Mouse (Mus musculus): ENCODE measurements around the gene Chst14. TPM values are rescaled to one million over a fixed set of nuclear protein-coding genes. Genes with fewer than 3 reads are reported as not detected.

The Chst14 gene
- polyA plus RNA-seq, 1 experiment: 4.2 TPM

DNA sequence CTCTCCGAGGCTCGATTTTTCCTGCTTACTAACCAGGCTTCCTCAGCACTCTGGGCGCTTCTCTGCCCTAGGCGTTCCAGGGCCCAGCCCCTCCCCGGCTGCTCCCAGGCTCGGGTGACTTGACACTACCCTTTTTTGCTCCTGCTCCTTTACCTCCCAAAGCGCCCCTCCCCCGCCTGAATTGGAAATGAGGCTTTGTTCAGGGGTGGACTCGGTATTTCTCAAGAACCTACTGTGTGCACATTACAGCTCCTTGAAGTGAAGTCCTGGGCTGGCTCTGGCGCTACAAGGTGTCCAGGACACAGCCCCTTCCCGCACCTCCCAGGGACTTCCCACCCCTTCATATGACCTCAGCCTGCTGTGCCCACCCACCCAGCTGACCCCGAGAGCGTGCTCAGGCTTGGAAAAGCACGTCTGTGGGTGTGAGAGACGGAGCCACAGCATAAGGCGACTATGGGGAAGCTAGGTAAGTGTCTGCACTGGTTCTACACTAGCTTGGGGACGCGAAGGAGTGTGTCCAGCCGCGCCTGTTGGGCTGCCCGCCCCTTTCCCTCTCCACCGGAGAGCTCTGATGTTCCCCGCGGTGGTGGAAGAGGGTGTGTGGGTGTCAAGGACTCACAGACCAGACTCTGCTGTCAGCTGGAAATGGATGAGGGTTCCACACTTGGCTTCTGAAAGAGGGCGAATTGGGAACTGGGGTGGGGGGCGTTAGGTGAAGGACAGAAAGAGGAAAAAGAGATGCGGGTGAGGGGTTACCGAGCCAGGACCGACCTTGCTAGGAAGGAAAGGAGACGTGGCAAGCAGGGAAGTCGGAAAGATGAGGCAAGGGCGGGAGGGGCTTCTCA is 26.1 kb upstream of the Chst14 start, which contains the start of gene Bahd1:
Bahd1 (plus strand) TSS at position 397 of the 845 bp plus-strand sequence.
- peaks cover 2% of the 10 kb centered on the region for H3K4me1 ChIP-seq (ENCODE audit: control insufficient read depth, insufficient read depth, insufficient read length, low read length)
- H3K27ac ChIP-seq (replicated peaks; ENCODE audit: low read depth, low read length): no peak within 1 kb of the TSS
- H3K4me3 ChIP-seq (ENCODE audit: insufficient read depth, low read depth, low read length): peak within 1 kb of the TSS; percentile 50

DNA sequence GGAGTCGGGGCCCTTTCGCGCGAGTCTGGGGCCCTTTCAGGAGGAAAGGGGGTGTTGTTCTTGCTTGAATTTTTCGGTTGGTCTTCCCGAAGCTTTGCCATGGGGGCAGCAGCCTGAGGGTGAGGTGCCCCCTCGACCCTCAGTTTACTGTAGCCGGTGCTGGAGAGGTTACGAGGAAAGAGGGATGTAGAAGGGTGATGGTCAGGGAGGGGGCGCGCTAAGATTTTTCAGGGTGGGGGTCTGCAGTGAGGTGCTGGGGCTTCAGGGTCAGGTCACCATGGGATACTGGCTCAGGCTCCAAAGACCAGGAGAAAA is 25.5 kb upstream of the Chst14 start:
- Histone ChIP-seq H3K27ac (replicated peaks; ENCODE audit: low read depth, low read length) (no peak overlapping the region), H3K4me3 (ENCODE audit: insufficient read depth, low read depth, low read length) (peak overlapping the region; percentile 50), H3K4me1 (ENCODE audit: control insufficient read depth, insufficient read depth, insufficient read length, low read length) (peaks cover 2% of the 10 kb centered on the region)

DNA sequence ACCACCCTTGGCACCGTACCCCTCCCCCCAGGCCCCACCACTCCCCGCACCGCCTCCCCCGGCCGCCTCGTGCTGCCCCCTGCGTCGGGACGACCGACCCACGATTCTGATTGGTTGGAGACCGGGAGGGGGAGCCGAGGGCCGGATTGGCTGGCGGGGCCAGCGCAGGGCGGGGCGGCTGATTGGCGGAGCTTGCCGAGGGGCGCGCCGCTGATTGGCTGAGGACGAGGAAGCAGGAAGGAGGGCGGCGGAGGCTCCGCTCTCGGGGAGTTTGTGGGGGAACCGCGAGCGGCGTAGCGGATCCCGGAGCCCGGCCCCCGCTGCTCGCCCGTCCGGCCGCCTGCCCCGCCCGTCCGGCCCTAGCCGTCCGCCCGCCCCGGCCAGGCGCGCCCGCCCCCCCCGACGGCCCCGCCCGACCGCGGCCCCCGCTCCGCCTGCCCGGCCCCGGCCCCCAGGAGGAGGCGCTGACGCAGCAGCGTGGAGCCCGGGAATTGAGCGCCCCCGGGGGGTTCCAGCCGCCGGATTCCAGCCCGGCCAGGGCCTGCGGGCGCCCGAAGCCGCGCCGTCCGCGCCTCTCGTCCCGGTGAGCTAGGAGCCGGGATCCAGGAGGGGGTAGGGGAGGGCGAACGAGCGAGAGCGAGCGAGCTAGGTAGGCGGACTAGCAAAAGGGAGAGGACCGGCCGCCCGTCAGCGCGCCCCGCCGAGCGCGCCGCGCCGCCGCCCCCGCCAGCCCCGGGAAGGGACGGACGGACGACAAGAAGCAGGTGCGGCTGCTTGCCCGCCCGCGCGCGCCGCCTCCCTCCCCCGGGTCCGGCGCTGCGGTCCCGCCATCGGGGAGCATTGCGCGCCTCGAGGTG is 24.9 kb upstream of the Chst14 start:
- Histone ChIP-seq H3K4me3 (ENCODE audit: insufficient read depth, low read depth, low read length) (peak overlapping the region; percentile 98), H3K4me1 (ENCODE audit: control insufficient read depth, insufficient read depth, insufficient read length, low read length) (peaks cover 4% of the 10 kb centered on the region), H3K27ac (replicated peaks; ENCODE audit: low read depth, low read length) (peak overlapping the region; percentile 57)

DNA sequence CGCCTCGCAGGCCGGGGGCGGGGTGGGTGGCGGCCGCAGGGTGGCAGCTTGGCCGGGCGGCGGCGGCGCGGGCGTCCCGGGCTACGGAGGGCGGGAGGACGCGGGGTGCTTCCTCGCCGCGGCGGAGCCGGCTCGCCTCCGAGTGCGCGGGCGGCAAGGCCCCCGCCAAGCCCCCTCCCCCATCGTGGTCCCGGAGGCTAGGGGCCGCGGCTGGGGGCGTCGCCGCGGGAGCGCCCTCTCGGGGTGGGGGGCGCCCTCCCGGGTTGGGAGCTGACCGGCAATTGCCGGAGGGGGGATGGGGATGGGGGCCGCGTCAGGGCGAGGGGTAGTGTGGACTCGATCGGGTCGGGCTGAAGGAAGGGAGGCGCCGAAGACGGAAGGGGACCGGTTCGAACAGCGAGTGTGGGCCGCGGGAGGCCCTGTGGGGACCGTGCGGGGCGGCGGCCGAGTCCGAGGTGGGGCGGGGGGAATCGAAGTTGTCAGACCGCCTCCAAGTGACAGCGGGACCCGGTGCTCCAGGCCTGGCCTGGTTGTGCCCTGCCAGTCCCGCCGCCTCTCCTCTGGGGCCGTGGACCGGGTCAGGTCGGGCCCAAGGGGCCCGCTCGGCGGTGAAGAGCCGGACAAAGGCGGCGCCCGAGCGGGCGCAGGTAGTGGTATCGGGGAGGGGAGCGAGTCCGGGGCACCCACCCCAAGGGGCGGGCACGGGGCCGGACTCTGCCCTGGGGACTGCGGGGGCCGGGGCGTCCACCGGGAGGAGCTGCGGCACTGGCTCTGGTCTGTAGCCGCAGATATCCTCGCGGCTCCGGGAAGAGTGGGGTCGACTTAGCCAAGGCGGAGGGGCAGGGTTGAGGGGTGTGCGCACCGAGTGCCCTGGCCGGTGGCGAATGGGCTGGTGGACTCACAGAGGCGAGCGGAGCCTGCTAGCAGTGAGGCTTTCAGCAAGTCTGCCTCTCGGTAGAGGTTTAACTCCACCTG is 24.0 kb upstream of the Chst14 start:
- peaks cover 4% of the 10 kb centered on the region for H3K4me1 ChIP-seq (ENCODE audit: control insufficient read depth, insufficient read depth, insufficient read length, low read length)
- H3K27ac ChIP-seq (replicated peaks; ENCODE audit: low read depth, low read length): no peak overlapping the region
- peak overlapping the region; percentile 98 for H3K4me3 ChIP-seq (ENCODE audit: insufficient read depth, low read depth, low read length)

DNA sequence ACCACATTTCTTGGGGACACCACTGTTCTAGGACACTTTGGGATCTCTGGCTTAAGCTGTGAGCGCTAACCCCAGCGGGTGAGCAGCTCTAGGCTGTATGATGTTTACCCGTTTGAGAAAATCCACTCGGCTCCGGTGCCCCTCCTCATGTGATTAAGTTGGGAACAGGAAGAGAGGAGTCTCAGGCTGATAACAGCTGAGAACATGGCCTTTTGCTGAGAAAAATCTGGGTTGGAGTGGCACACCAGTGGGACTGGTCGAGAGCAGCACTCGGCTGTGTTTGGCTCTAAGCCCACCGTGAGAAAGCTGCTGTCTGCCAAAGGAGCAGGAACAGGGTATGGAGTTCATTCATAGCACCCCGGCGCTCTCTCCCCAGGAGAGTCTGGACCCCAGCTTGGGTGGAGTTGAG is 23.0 kb upstream of the Chst14 start:
- Histone ChIP-seq H3K27ac (replicated peaks; ENCODE audit: low read depth, low read length) (no peak overlapping the region), H3K4me3 (ENCODE audit: insufficient read depth, low read depth, low read length) (peak overlapping the region; percentile 98), H3K4me1 (ENCODE audit: control insufficient read depth, insufficient read depth, insufficient read length, low read length) (peaks cover 4% of the 10 kb centered on the region)

DNA sequence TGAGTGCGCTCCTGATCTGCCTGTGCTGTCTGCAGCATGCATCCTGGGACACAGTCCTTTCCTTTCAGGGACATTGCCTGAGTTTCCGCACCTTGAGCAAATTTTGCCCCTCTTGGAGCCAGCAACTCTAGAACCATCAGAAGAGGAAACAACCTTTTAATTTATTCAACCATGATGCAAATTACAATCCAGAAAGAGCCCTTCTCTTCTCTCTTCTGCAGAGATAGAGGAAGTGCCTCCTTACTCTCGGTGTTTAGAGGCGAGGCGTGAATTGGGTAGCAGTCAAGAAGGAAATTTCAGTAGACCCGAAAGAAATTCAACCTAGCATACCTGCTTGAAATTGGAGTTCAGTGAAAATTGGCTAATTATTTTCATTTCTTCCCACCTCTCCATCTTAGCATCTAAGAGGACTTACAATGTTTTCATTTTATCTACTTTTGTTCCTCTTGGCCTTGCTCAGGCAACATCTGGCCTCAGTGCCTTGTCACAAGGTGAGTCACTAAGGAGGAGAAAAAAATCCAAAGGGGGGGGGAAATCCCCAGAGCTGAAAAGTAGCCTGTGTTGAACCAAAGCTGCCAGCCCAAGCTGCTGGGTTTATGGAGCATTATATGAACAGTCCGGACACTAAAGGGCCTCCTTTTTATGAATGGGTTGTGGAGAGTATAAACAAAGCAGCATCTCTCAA is 20.7 kb upstream of the Chst14 start:
- H3K27ac ChIP-seq (replicated peaks; ENCODE audit: low read depth, low read length): no peak overlapping the region

DNA sequence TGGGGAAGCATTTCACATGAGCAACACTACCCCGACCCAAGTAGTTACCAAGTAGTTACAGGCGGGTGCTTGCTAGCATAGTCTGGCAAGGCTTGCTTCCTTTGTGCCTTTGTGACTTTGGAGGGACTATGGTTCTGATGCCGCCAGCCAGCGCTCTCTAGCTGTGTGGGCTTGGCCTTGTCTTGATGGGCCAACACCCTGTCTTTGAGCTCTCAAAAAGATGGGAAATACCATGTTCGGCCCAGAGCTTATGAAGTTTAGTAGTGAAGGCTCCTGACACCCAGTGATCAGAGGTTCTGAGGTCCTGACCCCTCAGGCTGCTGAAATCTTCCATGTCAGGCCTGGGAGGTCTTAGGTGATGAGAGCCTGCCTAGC is 20.2 kb upstream of the Chst14 start:
- Histone ChIP-seq H3K4me1 (ENCODE audit: control insufficient read depth, insufficient read depth, insufficient read length, low read length) (peaks cover 4% of the 10 kb centered on the region), H3K27ac (replicated peaks; ENCODE audit: low read depth, low read length) (no peak overlapping the region), H3K4me3 (ENCODE audit: insufficient read depth, low read depth, low read length) (no peak overlapping the region)

More for the DNA sequence above, 20.7 kb upstream of the Chst14 start:
- Histone ChIP-seq H3K4me1 (ENCODE audit: control insufficient read depth, insufficient read depth, insufficient read length, low read length) (peaks cover 4% of the 10 kb centered on the region), H3K4me3 (ENCODE audit: insufficient read depth, low read depth, low read length) (no peak overlapping the region)

DNA sequence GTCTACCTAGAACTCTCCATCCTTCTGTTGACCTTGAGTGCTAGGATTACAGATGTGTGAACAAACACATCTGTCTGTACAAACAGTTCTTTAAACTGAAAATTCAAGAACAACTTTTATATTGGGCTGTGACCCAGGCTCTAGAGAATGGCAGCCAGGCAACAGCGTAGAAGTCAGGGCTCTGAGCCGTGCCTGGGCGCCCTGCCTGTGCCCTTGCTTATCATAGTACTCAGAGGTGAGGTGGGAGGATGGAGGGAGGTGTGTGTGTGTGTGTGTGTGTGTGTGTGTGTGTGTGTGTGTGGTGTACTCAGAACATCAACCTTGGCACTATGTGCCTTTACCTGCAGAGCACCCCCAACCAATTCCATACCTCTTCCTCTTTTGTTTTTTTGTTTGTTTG is 18.5 kb upstream of the Chst14 start:
- H3K4me1 ChIP-seq (ENCODE audit: control insufficient read depth, insufficient read depth, insufficient read length, low read length): peaks cover 4% of the 10 kb centered on the region
- no peak overlapping the region for H3K27ac ChIP-seq (replicated peaks; ENCODE audit: low read depth, low read length)
- H3K4me3 ChIP-seq (ENCODE audit: insufficient read depth, low read depth, low read length): no peak overlapping the region

DNA sequence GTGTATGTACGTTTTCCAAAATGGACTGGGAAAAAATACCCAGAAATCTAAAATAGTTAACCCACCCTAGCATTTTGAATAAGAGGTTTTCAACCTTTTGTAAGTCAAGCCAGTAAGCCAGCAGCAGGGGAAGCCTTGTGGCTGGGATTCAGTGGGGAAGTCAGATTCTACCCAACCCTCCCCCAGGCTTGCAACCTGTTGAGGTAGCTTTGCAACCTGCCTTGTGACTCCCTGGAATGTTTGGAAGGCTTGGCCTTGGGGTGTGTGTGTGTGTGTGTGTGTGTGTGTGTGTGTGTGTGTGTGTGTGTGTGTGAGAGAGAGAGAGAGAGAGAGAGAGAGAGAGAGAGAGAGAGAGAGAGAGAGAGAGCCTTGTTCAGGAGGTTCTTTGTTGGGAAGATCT is 17.1 kb upstream of the Chst14 start:
- Histone ChIP-seq H3K27ac (replicated peaks; ENCODE audit: low read depth, low read length) (no peak overlapping the region), H3K4me1 (ENCODE audit: control insufficient read depth, insufficient read depth, insufficient read length, low read length) (peaks cover 11% of the 10 kb centered on the region)

DNA sequence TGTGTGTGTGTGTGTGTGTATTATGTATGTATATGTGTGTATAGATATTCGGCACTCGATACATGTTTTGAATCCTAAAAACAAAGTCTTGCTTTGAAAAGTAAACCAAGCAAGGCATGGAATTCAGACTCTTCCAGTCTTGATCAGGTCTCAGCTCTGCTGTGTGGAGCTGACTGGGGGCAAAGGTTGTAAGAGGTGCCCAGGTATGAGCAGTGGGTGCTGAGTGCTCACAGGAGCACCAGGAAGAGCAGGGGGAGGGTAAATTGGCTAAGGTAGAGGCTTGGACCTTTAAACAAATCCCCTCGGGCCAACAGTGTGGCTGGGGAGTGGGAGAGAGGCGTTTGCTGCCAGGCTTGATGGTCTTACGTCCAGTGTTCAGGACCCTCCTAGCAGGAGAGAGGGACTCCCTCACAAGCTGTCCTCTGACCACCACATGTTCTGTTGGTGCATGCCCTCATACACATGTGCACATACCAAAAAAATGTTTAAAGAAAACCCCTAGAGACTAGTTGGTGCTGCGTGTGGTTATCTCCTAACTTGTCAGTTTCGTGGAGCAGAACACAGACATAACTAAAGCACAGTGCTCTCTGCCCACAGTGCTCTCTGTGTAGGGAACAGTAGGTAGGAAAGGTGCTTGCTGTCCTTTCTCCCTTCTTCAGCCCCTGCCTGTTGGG is 15.6 kb upstream of the Chst14 start:
- peaks cover 12% of the 10 kb centered on the region for H3K4me1 ChIP-seq (ENCODE audit: control insufficient read depth, insufficient read depth, insufficient read length, low read length)
- no peak overlapping the region for H3K4me3 ChIP-seq (ENCODE audit: insufficient read depth, low read depth, low read length)
- H3K27ac ChIP-seq (replicated peaks; ENCODE audit: low read depth, low read length): no peak overlapping the region

More for the DNA sequence above, 17.1 kb upstream of the Chst14 start:
- H3K4me3 ChIP-seq (ENCODE audit: insufficient read depth, low read depth, low read length): no peak overlapping the region

DNA sequence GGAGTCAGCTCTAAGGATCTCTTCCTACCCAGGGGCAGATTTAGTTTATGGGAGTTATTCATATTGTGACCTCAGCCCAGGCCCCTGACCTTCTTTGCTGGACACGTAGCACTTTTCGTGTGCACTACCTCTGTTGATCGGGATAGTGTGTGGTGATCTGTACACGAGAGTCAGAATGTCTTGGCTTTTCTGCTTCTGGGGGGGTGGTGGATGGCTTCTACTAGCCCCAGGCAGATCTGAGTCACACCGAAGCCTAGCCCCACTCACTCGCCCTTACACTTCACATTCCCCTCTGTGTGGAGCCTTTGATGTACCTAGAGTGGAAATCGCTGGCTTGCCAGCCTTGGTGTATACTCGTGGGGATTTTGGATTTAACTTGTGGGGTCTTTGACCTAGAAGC is 13.6 kb upstream of the Chst14 start:
- peaks cover 10% of the 10 kb centered on the region for H3K4me1 ChIP-seq (ENCODE audit: control insufficient read depth, insufficient read depth, insufficient read length, low read length)
- H3K27ac ChIP-seq (replicated peaks; ENCODE audit: low read depth, low read length): no peak overlapping the region
- no peak overlapping the region for H3K4me3 ChIP-seq (ENCODE audit: insufficient read depth, low read depth, low read length)

DNA sequence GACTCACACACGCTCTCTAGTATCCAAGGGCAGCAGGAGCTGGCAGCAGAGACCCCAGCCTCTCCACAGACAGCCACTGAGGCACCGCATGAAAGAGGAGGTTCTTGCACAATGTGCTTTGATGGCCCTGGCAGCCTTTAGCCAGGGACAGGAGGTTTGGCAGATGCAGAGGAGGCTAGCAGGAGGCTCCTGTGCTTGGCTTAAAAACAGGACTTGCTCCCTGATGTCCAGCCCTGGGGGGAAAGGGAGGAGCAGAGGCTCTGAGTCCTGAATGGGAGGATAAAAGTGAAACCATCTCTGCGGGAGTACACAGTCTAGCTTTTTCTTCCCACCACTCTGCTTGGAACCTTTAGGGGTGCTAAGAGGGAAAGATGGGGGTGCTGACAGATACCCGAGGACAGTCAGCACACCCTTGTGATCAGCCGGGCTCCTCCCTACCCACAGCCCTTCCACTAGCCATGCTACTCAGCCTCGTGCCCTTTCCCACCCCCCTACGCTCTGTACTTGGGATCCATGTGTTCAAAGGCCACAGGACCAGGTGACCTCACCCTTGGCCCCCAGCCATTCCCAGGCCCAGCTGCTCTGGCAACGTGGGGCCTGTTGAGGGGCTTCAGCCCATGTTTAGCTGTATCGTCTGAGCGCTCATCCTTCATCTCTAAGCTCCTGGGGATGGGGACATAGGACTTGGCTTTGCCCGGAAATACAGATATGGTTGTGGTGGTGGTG is 12.6 kb upstream of the Chst14 start:
- no peak overlapping the region for H3K27ac ChIP-seq (replicated peaks; ENCODE audit: low read depth, low read length)
- peaks cover 10% of the 10 kb centered on the region for H3K4me1 ChIP-seq (ENCODE audit: control insufficient read depth, insufficient read depth, insufficient read length, low read length)
- H3K4me3 ChIP-seq (ENCODE audit: insufficient read depth, low read depth, low read length): no peak overlapping the region

DNA sequence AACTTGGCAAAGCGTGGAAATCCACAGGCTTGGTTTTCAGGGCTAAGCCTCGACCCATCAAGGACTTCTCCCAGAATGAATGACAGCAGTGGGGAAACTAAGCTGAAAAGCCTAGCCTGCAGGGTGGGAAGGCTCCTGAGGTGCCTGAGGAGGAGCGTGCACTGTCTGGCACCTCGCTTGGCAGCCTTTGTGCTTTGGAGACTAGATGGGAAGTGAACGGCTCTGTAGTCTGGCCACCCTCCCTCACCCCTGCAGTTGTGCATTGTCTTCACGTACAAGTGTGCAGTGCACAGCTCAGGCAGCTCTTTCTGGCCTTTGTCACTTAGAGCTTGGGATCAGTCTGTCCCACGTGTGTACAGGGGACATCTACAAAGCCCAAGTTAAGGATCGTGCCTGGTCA is 11.6 kb upstream of the Chst14 start:
- Histone ChIP-seq H3K27ac (replicated peaks; ENCODE audit: low read depth, low read length) (no peak overlapping the region), H3K4me3 (ENCODE audit: insufficient read depth, low read depth, low read length) (no peak overlapping the region), H3K4me1 (ENCODE audit: control insufficient read depth, insufficient read depth, insufficient read length, low read length) (peaks cover 10% of the 10 kb centered on the region)

All from brown adipose tissue, adult 24 weeks (tissue).